Mouse (Mus musculus): ENCODE data around the gene Cln6.
"Not testable (repeated sequence)": the region's sequence is repeated elsewhere in the genome, so short reads cannot be mapped to it uniquely, and the experiment has no call there.

DNA sequence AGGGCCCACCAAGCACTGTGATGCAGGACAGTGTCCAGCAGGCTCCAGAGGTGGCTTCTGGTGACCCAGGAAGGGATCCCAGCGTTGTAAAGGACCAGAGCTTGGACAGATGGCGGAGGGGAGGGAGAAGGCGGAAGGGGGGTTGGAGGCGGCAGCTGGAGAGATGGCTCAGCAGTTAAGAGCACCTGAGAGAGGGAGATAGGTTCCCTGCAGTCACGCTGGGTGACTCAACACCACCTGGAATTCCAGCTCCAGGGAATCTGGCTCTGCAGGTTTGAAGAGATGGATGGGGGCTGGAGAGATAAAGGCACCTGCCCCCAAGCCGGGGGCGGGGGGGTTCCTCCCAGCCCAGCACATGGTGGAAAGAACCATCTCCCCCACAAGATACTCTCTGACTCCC is 21.5 kb downstream of the Cln6 start:
- TF ChIP-seq CTCF, EP300 (IDR thresholded peaks at IDR 0.05): not testable (repeated sequence)
